Mouse (Mus musculus) liver, postnatal 0 days (tissue): ENCODE data around the gene Olfr410. TPM values are rescaled to one million over a fixed set of nuclear protein-coding genes. Genes with fewer than 3 reads are reported as not detected.

Experiments
- ATAC-seq: fragments of 200-750 bp; cut with Nextera tagmentation; 2 replicates; pipeline ENCODE4 v1.8.0; 2017; ENCODE audit warnings: mild to moderate bottlenecking, moderate library complexity
- DNase-seq: peaks from one replicate; pipeline ENCODE4 v3.0.0-alpha.2; 2016
- H3K27ac ChIP-seq: fragments of 300-500 bp; sonication (generic); 2 replicates; pipeline ENCODE4 v1.5.1; 2014; ENCODE audit warnings: antibody characterized with exemption, moderate library complexity, mild to moderate bottlenecking, low read depth
- H3K27me3 ChIP-seq: fragments of 300-500 bp; sonication (generic); 2 replicates; pipeline ENCODE4 v1.6.1; 2014; ENCODE audit warnings: low read length, control low read depth, mixed read lengths; ENCODE audit not compliant: insufficient read depth
- H3K36me3 ChIP-seq: fragments of 300-500 bp; sonication (generic); replicated peaks from 2 replicates; pipeline ENCODE4 v1.6.1; 2014; ENCODE audit warnings: mild to moderate bottlenecking, control low read depth, low read length, moderate library complexity, mixed read lengths; ENCODE audit not compliant: insufficient read depth
- H3K4me1 ChIP-seq: fragments of 300-500 bp; sonication (generic); 2 replicates; pipeline ENCODE4 v1.6.1; 2014; ENCODE audit warnings: antibody characterized with exemption, mild to moderate bottlenecking, control low read depth; ENCODE audit not compliant: insufficient read depth
- H3K4me2 ChIP-seq: fragments of 300-500 bp; sonication (generic); 2 replicates; pipeline ENCODE4 v1.6.1; 2014; ENCODE audit warnings: low read depth, mild to moderate bottlenecking, low read length, moderate library complexity, mixed read lengths
- H3K4me3 ChIP-seq: fragments of 300-500 bp; sonication (generic); 2 replicates; pipeline ENCODE4 v1.5.1; 2014; ENCODE audit warnings: low read depth, low read length
- H3K9ac ChIP-seq: fragments of 300-500 bp; sonication (generic); replicated peaks from 2 replicates; pipeline ENCODE4 v1.6.1; 2014; ENCODE audit warnings: mild to moderate bottlenecking, moderate library complexity
- H3K9me3 ChIP-seq: fragments of 300-500 bp; sonication (generic); 2 replicates; pipeline ENCODE4 v1.6.1; 2016; ENCODE audit warnings: mild to moderate bottlenecking, control low read depth, low read length, mixed read lengths
- CTCF ChIP-seq: sonication (generic); IDR thresholded peaks from 2 replicates; pipeline ENCODE4 v1.5.1; 2016; ENCODE audit warnings: antibody characterized with exemption, low read depth
- EP300 ChIP-seq: IDR thresholded peaks from 2 replicates; pipeline ENCODE4 v1.6.1; 2016; ENCODE audit warnings: antibody characterized with exemption, low read depth, mild to moderate bottlenecking
- WGBS: fragments of 180-500 bp; shearing (Covaris S2); extraction: QIAGEN DNeasy Blood & Tissue Kit; methylation state at CpG from one replicate; pipeline ENCODE4 v1.1.7; 2014; ENCODE audit not compliant: insufficient replicate concordance; 5-methylcytosine and 5-hydroxymethylcytosine counted together
- polyA plus RNA-seq: library from polyadenylated mRNA; unstranded; fragments of >200 nt; fragmentation: Nextera tagmentation; extraction: Ambion mirVana; gene quantifications from 2 replicates; pipeline ENCODE4 v1.2.1, GENCODE M21; 2015

The Olfr410 gene
- not detected in 2 replicates for polyA plus RNA-seq

GRCm38 (mm10) chr11:74337931-74338330, at the start of gene Olfr410:
Olfr410 (minus strand) TSS chr11:74338031.
- H3K27me3 ChIP-seq = no peaks in the 10 kb centered on the region
- no peaks in the 10 kb centered on the region; the same call in 1 of the 2 replicates for H3K9me3 ChIP-seq
- H3K27ac ChIP-seq = no peak within 1 kb of the TSS
- TF ChIP-seq EP300 (no peak), CTCF (no peak)
- no peaks in the 10 kb centered on the region for H3K36me3 ChIP-seq
- ATAC-seq (no peak), DNase-seq (no peak)
- H3K4me3 ChIP-seq = no peak within 1 kb of the TSS
- no peak within 1 kb of the TSS for H3K4me2 ChIP-seq
- H3K4me1 ChIP-seq = no peaks in the 10 kb centered on the region
- WGBS = 70% methylated on average over 6 of the region's 6 CpGs
- no peak within 1 kb of the TSS for H3K9ac ChIP-seq

- H3K9me3 ChIP-seq = no peaks in the 10 kb centered on the region
- no peaks in the 10 kb centered on the region for H3K27me3 ChIP-seq
- no peak overlapping the region for H3K27ac ChIP-seq
- TF ChIP-seq CTCF = no peak
- TF ChIP-seq EP300 = no peak
- WGBS = 67% methylated on average over 5 of the region's 5 CpGs
- no peaks in the 10 kb centered on the region for H3K36me3 ChIP-seq
- H3K4me1 ChIP-seq = 0 out of 2 replicates have a peak, but pooled peaks cover 3% of the 10 kb centered on the region
- H3K4me2 ChIP-seq = no peak overlapping the region
- DNase-seq = no peak
- H3K9ac ChIP-seq = no peak overlapping the region
- no peak overlapping the region for H3K4me3 ChIP-seq
- no peak for ATAC-seq
Measured at GRCm38 (mm10) chr11:74387203-74387602, 49.4 kb upstream of the Olfr410 start.

GRCm38 (mm10) chr11:74385674-74386073, 47.8 kb upstream of the Olfr410 start:
- Histone ChIP-seq H3K4me1 (0 out of 2 replicates have a peak, but pooled peaks cover 3% of the 10 kb centered on the region), H3K4me3 (no peak overlapping the region), H3K36me3 (no peaks in the 10 kb centered on the region), H3K27me3 (no peaks in the 10 kb centered on the region), H3K4me2 (no peak overlapping the region), H3K27ac (no peak overlapping the region), H3K9me3 (no peaks in the 10 kb centered on the region), H3K9ac (no peak overlapping the region)
- WGBS = 66% methylated on average over 9 of the region's 9 CpGs
- ATAC-seq = no peak
- TF ChIP-seq EP300 (no peak), CTCF (no peak)
- DNase-seq = no peak

GRCm38 (mm10) chr11:74379166-74379873, 41.5 kb upstream of the Olfr410 start:
- Histone ChIP-seq H3K4me1 (no peaks in the 10 kb centered on the region), H3K27ac (no peak overlapping the region), H3K9ac (no peak overlapping the region), H3K4me2 (no peak overlapping the region), H3K36me3 (no peaks in the 10 kb centered on the region), H3K4me3 (no peak overlapping the region), H3K9me3 (no peaks in the 10 kb centered on the region), H3K27me3 (no peaks in the 10 kb centered on the region)
- DNase-seq (peak; percentile 11), ATAC-seq (no peak)
- WGBS = 48% methylated on average over 4 of the region's 4 CpGs
- TF ChIP-seq EP300 = no peak
- no peak for TF ChIP-seq CTCF

GRCm38 (mm10) chr11:74376847-74377246, 39.0 kb upstream of the Olfr410 start:
- Histone ChIP-seq H3K9ac (no peak overlapping the region), H3K4me1 (no peaks in the 10 kb centered on the region), H3K27ac (no peak overlapping the region), H3K27me3 (no peaks in the 10 kb centered on the region), H3K4me2 (no peak overlapping the region), H3K4me3 (no peak overlapping the region), H3K36me3 (no peaks in the 10 kb centered on the region), H3K9me3 (no peaks in the 10 kb centered on the region)
- 82% methylated on average over 3 of the region's 3 CpGs for WGBS
- DNase-seq = peak; percentile 49
- TF ChIP-seq EP300 = no peak
- peak; percentile 78 for TF ChIP-seq CTCF
- no peak for ATAC-seq

- Histone ChIP-seq H3K27ac (no peak overlapping the region), H3K9me3 (no peaks in the 10 kb centered on the region), H3K4me3 (no peak overlapping the region), H3K36me3 (no peaks in the 10 kb centered on the region), H3K9ac (no peak overlapping the region), H3K27me3 (peaks cover 5% of the 10 kb centered on the region), H3K4me1 (no peaks in the 10 kb centered on the region), H3K4me2 (no peak overlapping the region)
- TF ChIP-seq CTCF (peak; percentile 84), EP300 (no peak)
- no peak for ATAC-seq
- 11% methylated on average over 22 of the region's 22 CpGs for whole genome bisulfite sequencing
- DNase-seq = peak; percentile 77
Measured at GRCm38 (mm10) chr11:74371393-74372100, 33.7 kb upstream of the Olfr410 start.
